Mouse (Mus musculus) thymus, adult 2 months (tissue): Measurements from ENCODE around the gene Msi2.

Experiments used
- CTCF ChIP-seq: fragments of 200-500 bp; IDR thresholded peaks from 2 replicates; pipeline ENCODE4 v1.5.1; 2012; ENCODE audit warnings: mild to moderate bottlenecking, control low read depth, low read length, moderate library complexity, borderline replicate concordance; ENCODE audit not compliant: control insufficient read depth, poor library complexity, insufficient read depth; ENCODE audit errors: extremely low read depth
- POLR2A ChIP-seq: fragments of 200-500 bp; IDR thresholded peaks from 2 replicates; pipeline ENCODE4 v1.6.1; 2012; ENCODE audit warnings: mild to moderate bottlenecking, low read length, control low read depth, moderate library complexity; ENCODE audit not compliant: control insufficient read depth, poor library complexity, insufficient read depth; ENCODE audit errors: extremely low read depth

GRCm38 (mm10) chr11:88509464-88509863 lies 208.8 kb downstream of the Msi2 start:
- TF ChIP-seq CTCF, result no peak
- no peak for TF ChIP-seq POLR2A
